Mouse (Mus musculus) embryonic facial prominence, embryonic 11.5 days (tissue): ENCODE measurements around the gene Ccdc149. TPM values are rescaled to one million over a fixed set of nuclear protein-coding genes. Genes with fewer than 3 reads are reported as not detected.

Experiments
- ATAC-seq: fragments of 200-750 bp; cut with Nextera tagmentation; replicated peaks from 2 replicates; pipeline ENCODE4 v1.8.0; 2017; ENCODE audit warnings: low read depth; ENCODE audit not compliant: insufficient number of reproducible peaks, low FRiP score, low TSS enrichment
- DNase-seq: peaks from one replicate; pipeline ENCODE4 v3.0.0-alpha.2; 2015; ENCODE audit warnings: low spot score
- H3K27ac ChIP-seq: fragments of 300-500 bp; sonication (generic); replicated peaks from 2 replicates; pipeline ENCODE4 v1.5.1; 2014; ENCODE audit warnings: mild to moderate bottlenecking, low read depth, low read length, control low read depth
- H3K27me3 ChIP-seq: fragments of 300-500 bp; sonication (generic); 2 replicates; pipeline ENCODE4 v1.6.1; 2014; ENCODE audit warnings: mild to moderate bottlenecking, low read length, moderate library complexity, mixed read lengths; ENCODE audit not compliant: control insufficient read depth, insufficient read depth
- H3K36me3 ChIP-seq: fragments of 300-500 bp; sonication (generic); replicated peaks from 2 replicates; pipeline ENCODE4 v1.6.1; 2014; ENCODE audit warnings: low read depth, mild to moderate bottlenecking, low read length, moderate library complexity, mixed read lengths; ENCODE audit not compliant: control insufficient read depth, insufficient read depth
- H3K4me1 ChIP-seq: fragments of 300-500 bp; sonication (generic); 2 replicates; pipeline ENCODE4 v1.6.1; 2014; ENCODE audit warnings: low read length, mixed read lengths; ENCODE audit not compliant: control insufficient read depth, insufficient read depth
- H3K4me2 ChIP-seq: fragments of 300-500 bp; sonication (generic); 2 replicates; pipeline ENCODE4 v1.6.1; 2014; ENCODE audit warnings: low read depth, mild to moderate bottlenecking, control low read depth, low read length, moderate library complexity
- H3K4me3 ChIP-seq: fragments of 300-500 bp; sonication (generic); 2 replicates; pipeline ENCODE4 v1.5.1; 2014; ENCODE audit warnings: low read depth, low read length, control low read depth
- H3K9ac ChIP-seq: fragments of 300-500 bp; sonication (generic); replicated peaks from 2 replicates; pipeline ENCODE4 v1.6.1; 2014; ENCODE audit warnings: mild to moderate bottlenecking, control low read depth, low read length
- H3K9me3 ChIP-seq: fragments of 300-500 bp; sonication (generic); replicated peaks from 2 replicates; pipeline ENCODE4 v1.6.1; 2016; ENCODE audit warnings: mild to moderate bottlenecking, low read length, inconsistent platforms, mixed read lengths; ENCODE audit not compliant: control insufficient read depth
- WGBS: fragments of 180-500 bp; shearing (Covaris S2); extraction: QIAGEN DNeasy Blood & Tissue Kit; methylation state at CpG from one replicate; pipeline ENCODE4 v1.1.7; 2014; 5-methylcytosine and 5-hydroxymethylcytosine counted together
- polyA plus RNA-seq: library from polyadenylated mRNA; unstranded; fragments of >200 nt; fragmentation: Nextera tagmentation; extraction: Ambion mirVana; gene quantifications from 2 replicates; pipeline ENCODE4 v1.2.1, GENCODE M21; 2014

Gene Ccdc149
- polyA plus RNA-seq, 1 experiment from 2014 or later: 1.2 TPM

DNA sequence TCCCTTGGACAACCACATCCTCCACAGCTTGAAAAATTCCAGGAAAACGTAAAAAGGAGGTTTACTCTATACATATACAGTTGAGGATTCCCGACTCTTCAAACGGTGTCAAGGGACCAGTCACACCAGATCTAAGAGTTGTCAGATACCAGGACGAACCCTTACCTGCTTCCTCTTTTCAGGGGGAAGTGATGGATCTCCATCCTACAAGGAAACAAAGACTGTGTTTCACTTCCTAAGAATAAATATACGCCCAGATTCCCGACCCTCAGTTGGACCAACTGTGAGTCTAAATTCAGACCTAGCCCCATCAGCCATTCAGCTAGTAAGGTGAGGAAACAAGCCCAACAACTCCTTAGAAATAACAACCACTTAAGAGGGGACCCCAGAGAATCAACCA is 35.8 kb downstream of the Ccdc149 start:
- no peaks in the 10 kb centered on the region for H3K27me3 ChIP-seq
- no peak overlapping the region for H3K4me3 ChIP-seq
- DNase-seq (no peak), ATAC-seq (no peak)
- H3K36me3 ChIP-seq: no peaks in the 10 kb centered on the region
- no peaks in the 10 kb centered on the region for H3K9me3 ChIP-seq
- 83% methylated on average over 6 of the region's 6 CpGs for WGBS
- no peak overlapping the region for H3K4me2 ChIP-seq
- H3K9ac ChIP-seq: no peak overlapping the region
- H3K4me1 ChIP-seq: no peaks in the 10 kb centered on the region
- H3K27ac ChIP-seq: no peak overlapping the region

DNA sequence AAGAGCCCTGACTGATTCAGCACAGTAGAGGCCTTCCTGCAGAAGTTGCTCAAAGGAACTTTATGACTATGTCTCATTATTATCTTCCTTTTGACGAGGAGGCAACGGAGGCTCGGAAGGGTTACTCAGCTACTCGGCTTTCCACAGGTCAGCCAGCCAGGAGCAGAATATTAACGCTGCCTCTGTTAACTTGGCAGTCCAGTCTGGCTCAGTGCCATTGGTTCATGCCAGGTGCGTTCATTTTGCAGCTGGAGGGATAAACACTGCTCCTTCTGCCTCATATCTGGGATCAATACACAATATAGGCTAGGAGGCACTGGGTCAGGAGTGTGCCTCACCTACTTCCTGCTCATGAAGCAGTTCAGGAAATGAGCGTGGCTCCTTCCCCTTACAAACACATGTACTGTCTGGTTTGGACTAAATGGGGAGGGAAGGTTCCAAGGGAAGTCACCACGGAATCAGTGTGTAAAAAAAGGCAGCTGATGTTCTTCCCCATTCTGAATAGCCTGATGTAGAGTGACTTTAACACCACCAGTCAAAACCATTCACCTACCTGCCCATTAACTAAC is 40.0 kb downstream of the Ccdc149 start:
- 61% methylated on average over 8 of the region's 8 CpGs for WGBS
- no peak for ATAC-seq
- Histone ChIP-seq H3K36me3 (no peaks in the 10 kb centered on the region), H3K27ac (no peak overlapping the region), H3K9ac (no peak overlapping the region), H3K4me3 (no peak overlapping the region), H3K27me3 (no peaks in the 10 kb centered on the region), H3K4me2 (no peak overlapping the region), H3K4me1 (no peaks in the 10 kb centered on the region), H3K9me3 (no peaks in the 10 kb centered on the region)
- no peak for DNase-seq

DNA sequence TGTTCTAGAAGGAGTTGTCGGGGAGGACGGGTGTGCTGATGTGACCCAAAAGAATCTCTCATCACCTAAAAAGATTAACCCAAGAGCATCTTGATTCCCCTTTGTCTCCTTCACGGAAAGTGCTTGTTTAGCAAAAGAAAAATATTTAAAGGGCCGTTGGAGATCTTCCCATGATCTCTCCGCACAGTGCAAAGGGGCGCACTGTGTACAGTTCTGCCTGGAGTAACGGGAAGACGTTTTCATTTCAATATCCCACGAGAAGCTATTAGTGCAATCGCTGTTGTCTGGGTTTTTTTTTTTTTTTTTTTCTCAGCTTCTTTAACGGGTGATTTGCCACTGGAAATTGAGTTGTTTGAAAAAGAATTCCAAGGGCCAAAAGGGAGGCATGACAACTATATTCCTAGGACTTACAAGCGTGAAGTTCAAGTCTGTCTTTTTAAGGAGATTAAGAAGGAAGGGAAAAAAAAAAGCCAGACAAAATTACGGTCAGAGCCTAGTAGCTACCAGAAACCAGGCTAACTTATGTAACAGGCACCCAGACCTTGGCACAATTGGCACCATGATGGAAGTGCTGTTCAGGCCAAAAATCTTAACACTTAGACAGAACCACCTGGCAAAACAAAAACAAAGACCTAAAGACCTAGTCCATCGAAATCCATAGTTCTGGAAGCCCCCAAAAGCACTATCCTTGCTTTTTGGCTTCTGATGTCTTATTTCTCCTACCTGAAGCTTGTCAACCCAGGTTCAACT is 41.4 kb downstream of the Ccdc149 start:
- H3K9ac ChIP-seq: no peak overlapping the region
- no peaks in the 10 kb centered on the region for H3K36me3 ChIP-seq
- DNase-seq: no peak
- no peak overlapping the region for H3K4me2 ChIP-seq
- H3K27me3 ChIP-seq: no peaks in the 10 kb centered on the region
- ATAC-seq: no peak
- H3K4me3 ChIP-seq: no peak overlapping the region
- WGBS: 75% methylated on average over 14 of the region's 14 CpGs
- H3K27ac ChIP-seq: no peak overlapping the region
- H3K9me3 ChIP-seq: no peaks in the 10 kb centered on the region
- no peaks in the 10 kb centered on the region for H3K4me1 ChIP-seq

DNA sequence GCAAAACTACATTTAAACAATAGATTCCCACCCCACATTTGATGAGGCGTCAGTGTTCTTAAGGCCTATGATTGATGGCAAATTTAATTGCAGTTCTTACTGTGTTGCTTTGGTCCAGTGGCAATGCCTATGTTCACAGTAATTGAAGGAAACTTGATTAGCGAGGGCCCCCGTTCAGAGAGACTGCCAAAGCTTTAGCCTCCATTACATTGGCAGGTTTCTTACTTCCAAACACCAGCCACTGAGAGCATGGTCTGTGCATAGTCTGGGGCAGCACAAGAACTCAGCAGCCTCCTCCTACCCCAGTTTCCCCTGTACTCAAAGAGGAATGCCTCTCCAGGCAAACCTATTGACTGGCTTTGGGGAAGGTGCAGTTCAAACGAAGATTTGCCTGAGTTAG is 42.7 kb downstream of the Ccdc149 start:
- no peaks in the 10 kb centered on the region for H3K36me3 ChIP-seq
- H3K4me3 ChIP-seq: no peak overlapping the region
- H3K9ac ChIP-seq: no peak overlapping the region
- H3K4me2 ChIP-seq: no peak overlapping the region
- ATAC-seq: no peak
- H3K9me3 ChIP-seq: no peaks in the 10 kb centered on the region
- 58% methylated on average over 4 of the region's 4 CpGs for WGBS
- DNase-seq: no peak
- no peaks in the 10 kb centered on the region for H3K27me3 ChIP-seq
- H3K4me1 ChIP-seq: no peaks in the 10 kb centered on the region
- H3K27ac ChIP-seq: no peak overlapping the region

DNA sequence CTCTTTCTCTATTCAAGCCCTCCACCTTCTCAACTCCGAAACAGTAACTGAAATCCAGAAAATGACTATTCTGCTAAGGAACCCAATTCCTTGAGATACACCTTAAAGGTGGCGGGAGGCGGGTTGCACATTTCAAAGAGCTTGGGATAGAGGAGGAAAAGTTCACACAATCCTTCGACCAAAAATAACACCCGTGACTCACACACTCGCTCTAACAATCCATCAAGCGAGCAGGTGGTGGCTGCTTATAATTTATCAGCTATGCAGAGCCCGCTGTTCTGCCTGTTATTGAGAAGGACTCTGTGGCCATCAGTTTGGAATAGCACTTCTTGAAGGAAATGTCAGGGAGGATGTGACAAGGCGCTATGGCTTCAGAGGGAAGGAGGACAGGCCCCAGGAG is 45.5 kb downstream of the Ccdc149 start:
- no peak overlapping the region for H3K4me3 ChIP-seq
- no peak for DNase-seq
- H3K27ac ChIP-seq: no peak overlapping the region
- H3K4me1 ChIP-seq: no peaks in the 10 kb centered on the region
- H3K27me3 ChIP-seq: no peaks in the 10 kb centered on the region
- H3K9me3 ChIP-seq: no peaks in the 10 kb centered on the region
- H3K36me3 ChIP-seq: no peaks in the 10 kb centered on the region
- ATAC-seq: no peak
- 88% methylated on average over 9 of the region's 9 CpGs for WGBS
- no peak overlapping the region for H3K4me2 ChIP-seq
- no peak overlapping the region for H3K9ac ChIP-seq

DNA sequence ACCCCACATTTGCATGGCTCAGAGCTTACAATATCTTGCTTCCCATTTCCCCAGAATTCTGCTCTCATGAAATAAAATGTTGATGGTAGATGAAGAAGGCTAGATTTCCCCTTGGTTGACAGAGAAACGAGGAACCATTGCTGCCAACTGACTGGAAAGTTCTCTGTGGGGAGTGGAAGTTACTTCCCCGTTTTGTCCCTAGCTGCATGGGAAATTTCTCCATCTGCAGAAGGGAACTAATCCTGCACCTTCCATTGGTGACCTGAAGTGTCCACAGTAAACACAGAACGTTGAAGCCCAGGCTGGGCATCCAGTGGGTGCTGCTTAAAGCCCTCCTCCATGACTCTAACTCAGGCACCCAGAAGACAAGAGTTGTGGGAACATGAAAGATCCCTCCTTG is 47.4 kb downstream of the Ccdc149 start:
- no peak overlapping the region for H3K9ac ChIP-seq
- H3K36me3 ChIP-seq: no peaks in the 10 kb centered on the region
- DNase-seq (no peak), ATAC-seq (no peak)
- no peak overlapping the region for H3K27ac ChIP-seq
- no peaks in the 10 kb centered on the region for H3K4me1 ChIP-seq
- H3K4me3 ChIP-seq: no peak overlapping the region
- H3K27me3 ChIP-seq: no peaks in the 10 kb centered on the region
- H3K9me3 ChIP-seq: no peaks in the 10 kb centered on the region
- 76% methylated on average over 3 of the region's 3 CpGs for WGBS
- H3K4me2 ChIP-seq: no peak overlapping the region

DNA sequence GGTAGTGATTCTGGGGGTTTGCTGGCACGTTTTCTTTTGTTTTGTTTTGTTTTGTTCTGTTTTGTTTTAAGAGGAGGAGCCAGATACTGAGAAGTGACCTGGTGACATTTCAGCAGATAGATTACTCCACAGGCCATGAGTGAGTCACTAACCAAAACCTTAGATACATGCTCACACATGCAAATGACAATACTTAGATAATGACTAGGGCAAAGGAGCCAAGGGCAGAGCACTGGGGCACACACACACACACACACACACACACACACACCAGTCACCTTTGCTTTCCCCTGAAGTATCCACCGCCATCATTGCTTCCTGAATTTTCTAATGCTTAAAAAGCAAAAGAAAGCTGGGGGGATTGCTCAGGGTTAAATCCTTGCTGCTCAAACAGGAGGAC is 54.8 kb downstream of the Ccdc149 start:
- no peak overlapping the region for H3K4me2 ChIP-seq
- H3K27ac ChIP-seq: no peak overlapping the region
- H3K36me3 ChIP-seq: no peaks in the 10 kb centered on the region
- no peak overlapping the region for H3K4me3 ChIP-seq
- ATAC-seq (no peak), DNase-seq (no peak)
- no peaks in the 10 kb centered on the region for H3K27me3 ChIP-seq
- 61% methylated on average over 2 of the region's 2 CpGs for WGBS
- no peaks in the 10 kb centered on the region for H3K9me3 ChIP-seq
- no peak overlapping the region for H3K9ac ChIP-seq
- H3K4me1 ChIP-seq: no peaks in the 10 kb centered on the region

DNA sequence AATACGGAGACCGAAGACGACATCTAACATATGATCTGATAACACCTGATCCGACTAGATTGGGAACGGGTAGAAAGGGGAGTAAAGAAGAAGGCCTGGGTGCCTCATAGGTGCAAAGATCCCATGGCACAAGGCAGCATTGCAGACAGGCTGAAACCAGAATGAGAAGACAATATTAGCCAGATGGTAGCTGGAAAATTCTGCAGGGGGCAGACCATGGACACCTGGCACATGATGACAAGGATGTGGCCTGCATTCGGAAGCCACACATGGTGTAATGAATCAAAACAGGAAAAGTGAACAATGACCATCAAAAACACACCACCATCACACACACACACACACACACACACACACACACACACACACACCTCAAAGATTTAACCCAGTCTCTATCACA is 55.4 kb downstream of the Ccdc149 start:
- WGBS: 86% methylated on average over 6 of the region's 6 CpGs
- H3K4me1 ChIP-seq: no peaks in the 10 kb centered on the region
- H3K4me3 ChIP-seq: no peak overlapping the region
- no peaks in the 10 kb centered on the region for H3K36me3 ChIP-seq
- H3K27ac ChIP-seq: no peak overlapping the region
- ATAC-seq: no peak
- H3K9me3 ChIP-seq: no peaks in the 10 kb centered on the region
- no peak overlapping the region for H3K9ac ChIP-seq
- no peaks in the 10 kb centered on the region for H3K27me3 ChIP-seq
- DNase-seq: no peak
- no peak overlapping the region for H3K4me2 ChIP-seq
